Mouse (Mus musculus) heart, postnatal 14 days (tissue): ENCODE measurements around the gene Pja2. TPM values are rescaled to one million over a fixed set of nuclear protein-coding genes. Genes with fewer than 3 reads are reported as not detected.
"Not testable (repeated sequence)": the region's sequence is repeated elsewhere in the genome, so short reads cannot be mapped to it uniquely, and the experiment has no call there.

Experiments used
- DNase-seq, 2 experiments: peaks; one replicate each; pipeline ENCODE4 v3.0.0; 2021 to 2022
- intact Hi-C: fragments of 180-260 bp; cut with DNase I; formaldehyde crosslinking; loops from one replicate; pipeline ENCODE4 v1.15.1; 2025
- microRNA-seq, 2 experiments: library from miRNA; unstranded; fragments of <30 nt; microRNA quantifications; one replicate each; pipeline ENCODE4 v1.2.0; 2021 to 2022
- total RNA-seq, 2 experiments: library from RNA; stranded (reverse); gene quantifications; 2 replicates each; pipeline ENCODE4 v1.2.3; 2021

Pja2 gene
- total RNA-seq, 2 experiments from 2014 or later, result 110 to 118 TPM

- no peak for DNase-seq
- intact Hi-C loops, result loop anchor here (5.0 kb wide), 1 partner anchor 88 kb away; no protein-coding TSS in a partner anchor
These were observed 42.0 kb downstream of the Pja2 start for GRCm38 (mm10) chr17:64289684-64290083.

DNA sequence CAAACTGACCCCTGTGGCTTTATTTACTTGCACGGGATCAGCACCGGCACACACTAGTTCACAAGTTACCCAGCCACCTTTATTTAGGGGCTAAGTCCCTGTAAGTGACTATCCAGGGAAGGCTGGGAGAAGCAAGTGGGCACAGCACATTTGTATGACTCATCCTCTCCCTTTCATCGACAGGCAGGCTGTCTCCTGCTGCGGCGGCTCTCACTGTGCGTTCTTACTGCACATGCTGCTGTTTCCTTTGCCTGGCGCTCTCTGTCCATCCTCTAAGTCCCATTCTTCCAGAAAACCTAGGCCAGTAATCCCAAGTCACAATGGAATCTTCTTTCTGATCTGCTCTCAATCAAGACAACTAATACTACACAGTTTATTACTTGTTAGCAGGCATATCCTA is 43.7 kb downstream of the Pja2 start:
- no peak for DNase-seq
- intact Hi-C loops, result no loop called here

DNA sequence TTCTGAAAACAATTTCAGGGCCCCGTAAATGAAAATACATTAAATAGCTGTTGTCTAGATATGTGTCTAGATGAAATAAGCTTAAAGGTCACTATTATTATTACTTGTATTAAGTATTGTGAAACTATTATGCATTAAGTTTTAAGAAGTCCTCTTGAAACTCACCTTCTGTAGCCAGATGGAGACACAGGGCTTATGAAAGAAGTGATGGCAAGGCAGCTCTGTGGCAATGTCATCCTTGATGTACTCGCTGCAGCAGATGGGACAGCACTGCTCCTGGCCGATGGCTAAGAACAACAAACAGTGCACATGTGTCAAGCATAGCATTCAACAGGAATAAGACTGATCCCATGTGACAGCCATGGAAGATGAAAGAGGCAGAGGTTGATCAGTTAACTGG is 44.9 kb downstream of the Pja2 start:
- DNase-seq, result no peak
- intact Hi-C loops, result no loop called here

DNA sequence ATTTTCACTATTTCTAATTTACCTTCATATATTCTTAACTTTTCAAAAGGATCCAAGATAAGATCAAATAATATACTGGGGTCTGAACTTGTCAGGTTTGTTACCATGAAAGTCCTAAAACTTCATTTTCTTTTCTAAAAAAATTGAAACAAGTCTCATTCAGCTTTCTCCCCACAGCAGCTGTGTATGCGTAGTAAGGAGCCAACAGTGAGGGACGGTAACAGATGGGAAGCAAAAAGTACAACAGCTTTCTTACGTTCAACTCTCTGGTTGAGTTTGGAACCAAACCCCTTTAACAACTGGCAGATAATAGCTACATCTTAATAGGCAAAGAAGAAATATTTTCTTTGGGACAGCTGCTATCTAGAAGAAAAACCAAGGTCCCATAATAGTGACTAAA is 50.3 kb downstream of the Pja2 start:
- intact Hi-C loops, DNase-seq: not testable (repeated sequence)

DNA sequence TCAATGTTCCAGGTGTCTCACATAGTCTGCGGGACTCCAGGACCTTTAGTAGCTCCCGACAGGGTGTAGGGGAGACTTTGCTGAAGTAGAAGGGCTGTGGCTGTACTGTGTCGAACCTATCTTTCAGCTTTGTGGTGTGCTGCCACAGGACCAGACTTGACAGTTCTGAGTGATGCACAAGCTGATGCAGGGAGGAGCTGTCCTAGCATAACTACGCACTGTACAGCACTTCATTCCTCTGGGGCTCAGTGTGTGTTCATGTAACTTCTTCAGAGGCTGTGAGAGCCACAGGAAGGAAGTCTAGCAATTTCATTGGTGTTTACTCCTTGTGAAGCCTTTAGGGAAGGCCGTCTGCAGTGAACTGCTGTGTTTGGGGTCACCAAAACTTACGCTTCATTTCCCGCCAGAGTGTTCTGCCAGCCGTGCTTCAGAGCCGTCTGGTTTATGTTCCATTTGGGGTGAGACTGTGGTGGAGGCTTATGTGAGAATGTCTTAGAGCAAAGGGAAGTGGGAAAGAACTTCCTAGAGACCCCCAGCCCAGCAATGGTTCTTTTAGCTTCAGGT is 54.0 kb downstream of the Pja2 start:
- DNase-seq, result no peak
- intact Hi-C loops, result no loop called here

- intact Hi-C loops, result no loop called here
- no peak for DNase-seq
These were observed 55.0 kb downstream of the Pja2 start for GRCm38 (mm10) chr17:64276666-64277065.

DNA sequence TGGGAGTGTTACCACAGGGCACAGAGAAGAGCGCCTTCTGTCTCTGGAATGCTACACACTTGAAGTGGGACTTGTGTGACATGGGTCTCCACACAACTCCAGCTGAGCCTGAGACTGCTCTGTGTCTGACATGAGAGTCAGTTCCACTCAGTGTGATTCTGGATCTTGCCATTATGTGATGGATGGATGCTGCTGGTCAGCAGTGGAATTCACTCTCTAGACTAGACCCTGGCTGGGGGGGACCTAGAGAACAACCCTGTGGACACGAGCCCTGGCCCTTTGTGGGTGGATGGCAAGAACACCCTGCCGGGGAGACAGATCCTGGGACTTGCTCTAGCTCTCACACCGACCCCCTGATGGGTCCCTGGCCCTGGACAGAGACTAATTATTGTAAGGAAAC is 56.5 kb downstream of the Pja2 start:
- intact Hi-C loops, result no loop called here
- no peak for DNase-seq

DNA sequence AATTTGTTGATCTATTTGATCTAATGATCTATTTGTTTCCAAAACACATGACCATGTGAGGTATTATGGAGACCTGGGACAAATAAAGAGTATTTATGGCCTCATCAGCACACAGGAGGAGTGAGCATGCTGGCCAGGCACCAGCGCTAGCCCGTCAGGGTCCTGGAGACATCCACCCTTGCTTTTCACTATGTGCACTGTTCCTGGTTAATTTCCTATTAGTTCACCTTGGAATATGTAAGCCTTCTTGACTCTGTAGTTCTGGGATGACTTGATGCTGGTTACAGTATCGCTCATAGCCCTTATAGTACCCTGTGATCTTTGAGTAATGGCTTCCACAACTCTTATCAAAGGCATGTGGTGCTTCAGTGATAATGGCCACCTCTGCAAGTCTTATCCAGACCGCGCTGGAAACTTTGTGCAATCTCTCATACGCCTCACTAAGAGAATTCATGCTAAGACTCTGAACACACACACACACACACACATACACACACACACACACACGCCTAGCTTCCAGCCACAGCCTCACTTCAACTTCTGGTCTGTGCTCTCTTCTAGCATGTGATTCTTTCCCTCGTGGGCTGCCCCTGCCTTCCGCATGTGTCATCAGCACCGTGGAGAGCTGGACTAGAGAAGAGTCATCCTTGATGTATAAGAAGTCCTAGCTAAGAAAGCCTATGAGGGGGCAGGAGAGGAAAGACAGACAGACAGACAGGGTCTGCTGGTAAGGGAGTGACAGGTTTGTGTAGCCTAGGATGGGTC is 57.2 kb downstream of the Pja2 start:
- intact Hi-C loops, result no loop called here
- DNase-seq, result no peak

DNA sequence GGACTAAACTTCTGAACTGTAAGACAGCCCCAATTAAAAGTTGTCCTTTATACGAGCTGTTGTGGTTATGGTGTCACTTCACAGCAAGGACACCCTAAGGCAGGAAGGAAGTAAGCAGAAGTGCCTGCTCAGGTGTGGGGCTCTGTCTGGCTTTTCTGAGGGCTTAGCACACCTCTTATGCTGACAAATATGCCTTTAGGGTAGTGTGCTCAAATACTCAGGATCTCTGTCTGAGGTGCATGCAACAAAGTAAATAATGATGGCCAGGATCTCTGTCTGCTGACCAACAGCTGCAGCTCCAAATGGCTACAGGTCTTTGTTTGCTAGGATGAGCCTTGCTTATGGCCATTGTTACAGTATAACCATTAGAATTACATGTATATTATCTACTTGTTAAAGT is 71.1 kb downstream of the Pja2 start:
- intact Hi-C loops, result no loop called here
- DNase-seq, result no peak

DNA sequence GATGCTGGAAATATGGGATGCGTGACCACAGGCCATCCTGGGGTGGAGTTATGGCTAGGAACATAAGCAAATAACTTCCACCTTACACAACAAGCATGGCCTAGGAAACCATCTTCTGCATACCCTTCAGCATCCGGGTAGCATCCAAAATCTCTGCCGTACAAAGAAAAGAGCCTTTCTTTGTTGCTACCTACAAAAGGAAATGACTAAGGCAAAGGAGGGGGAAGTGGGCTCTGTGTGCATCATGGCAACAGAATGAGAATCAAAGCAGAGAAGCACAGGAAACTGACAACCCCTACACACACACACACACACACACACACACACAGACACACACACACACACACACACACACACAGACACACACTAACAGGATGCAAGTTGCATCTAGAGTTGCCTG is 83.5 kb downstream of the Pja2 start:
- intact Hi-C loops, result no loop called here
- DNase-seq, result no peak

DNA sequence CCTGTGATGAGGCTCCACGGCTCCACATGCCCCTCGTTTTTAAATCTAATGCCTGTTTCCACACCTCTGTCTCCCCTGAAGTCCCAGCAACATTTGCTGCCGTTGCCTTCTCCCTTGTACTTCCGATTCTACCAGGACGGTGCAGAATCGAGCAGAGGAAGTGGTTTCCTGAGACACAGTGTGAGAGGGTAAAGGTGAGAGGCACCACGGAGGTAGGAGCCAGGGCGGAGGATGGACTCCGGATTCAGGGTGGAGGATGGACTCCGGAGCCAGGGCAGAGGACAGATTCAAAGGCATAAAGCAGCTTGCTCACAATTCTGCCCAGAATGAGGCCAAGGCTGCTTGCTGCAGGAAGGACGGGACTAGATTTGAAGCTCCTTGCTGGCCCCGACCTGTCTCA is 88.8 kb downstream of the Pja2 start:
- intact Hi-C loops, result no loop called here
- no peak for DNase-seq

DNA sequence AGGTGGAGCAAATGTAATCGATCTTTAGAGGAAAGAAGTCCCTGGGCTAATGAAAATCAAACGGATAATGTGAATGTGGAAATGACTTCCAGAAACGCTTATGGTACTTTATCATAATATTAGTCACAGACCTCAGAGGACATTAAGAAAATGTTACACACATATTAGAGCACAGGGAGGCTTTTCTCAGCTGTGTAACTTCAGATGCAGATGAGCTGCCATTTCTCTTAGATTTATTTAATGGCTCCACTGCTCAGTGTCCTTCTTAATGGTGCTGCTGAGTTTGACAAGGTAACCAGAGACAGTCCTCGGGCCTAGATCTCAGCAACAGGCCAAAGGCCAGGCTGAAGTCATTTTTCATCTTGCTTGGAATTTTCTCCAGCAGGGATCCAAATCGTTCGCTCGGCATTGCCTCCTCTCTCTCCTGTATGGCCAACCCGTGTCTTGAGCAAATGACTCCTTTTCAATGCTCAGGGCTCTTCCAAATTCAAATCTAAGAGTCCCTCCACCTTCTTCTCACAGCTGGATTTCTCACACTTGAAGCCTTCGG is 89.3 kb downstream of the Pja2 start:
- no peak for DNase-seq
- intact Hi-C loops, result no loop called here

DNA sequence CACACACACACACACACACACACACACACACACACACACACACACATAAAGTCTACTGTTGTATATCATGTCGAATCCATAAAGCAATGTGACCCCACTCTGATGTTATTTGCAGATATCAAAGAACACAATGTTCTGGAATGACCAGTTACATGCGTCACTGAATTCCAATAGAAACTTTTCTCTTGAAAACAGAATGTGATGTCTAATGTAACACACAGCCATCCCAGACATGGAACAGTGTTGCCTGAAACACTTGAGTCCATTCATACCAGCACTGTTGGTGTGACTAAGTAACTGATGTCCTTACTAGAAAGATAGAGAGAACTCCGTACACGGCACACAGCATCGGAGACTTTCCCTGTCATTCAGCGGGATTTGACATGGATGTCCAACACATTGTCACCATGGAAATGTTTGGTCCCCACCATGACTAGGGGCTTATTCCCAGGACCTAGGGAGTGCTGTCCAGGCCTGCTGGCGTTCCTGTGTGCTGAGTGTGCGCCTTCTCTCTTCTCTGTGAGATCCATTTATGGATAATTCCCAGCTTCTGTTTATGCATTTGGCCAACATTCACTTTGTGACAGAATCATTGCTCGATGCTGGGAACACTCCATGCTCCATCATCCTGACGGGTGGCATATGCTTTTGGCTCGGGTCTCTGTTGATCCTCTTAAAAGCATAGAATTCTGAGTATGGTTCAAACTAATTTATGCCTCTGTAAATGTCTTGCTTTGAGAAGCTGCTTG is 90.0 kb downstream of the Pja2 start:
- no peak for DNase-seq
- intact Hi-C loops, result no loop called here

DNA sequence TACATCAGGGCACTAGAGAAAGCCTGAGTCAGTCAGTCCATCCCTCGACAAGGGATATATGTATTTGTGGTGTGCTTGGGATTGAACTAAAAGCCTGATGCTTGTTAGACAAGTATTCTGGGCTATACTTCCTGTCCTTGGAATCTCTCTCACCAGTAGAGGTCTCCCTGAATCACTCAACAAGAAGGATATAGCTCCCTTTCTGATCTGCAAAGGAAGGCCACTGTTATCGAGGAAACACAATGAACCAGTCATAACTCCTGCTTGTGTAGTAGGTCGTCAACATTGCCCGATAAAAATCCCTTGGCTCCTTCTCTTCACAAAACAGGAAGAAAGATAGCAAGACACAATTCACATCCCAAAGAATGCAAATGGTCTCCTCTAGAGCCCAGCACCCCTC is 99.6 kb downstream of the Pja2 start:
- intact Hi-C loops, result loop anchor here (5.0 kb wide), 1 partner anchor 145 kb away; no protein-coding TSS in a partner anchor
- DNase-seq, result no peak

GRCm38 (mm10) chr17:64231637-64232036 is 100.1 kb downstream of the Pja2 start:
- intact Hi-C loops, result loop anchor here (5.0 kb wide), 1 partner anchor 146 kb away; no protein-coding TSS in a partner anchor
- DNase-seq, result not testable (repeated sequence)

DNA sequence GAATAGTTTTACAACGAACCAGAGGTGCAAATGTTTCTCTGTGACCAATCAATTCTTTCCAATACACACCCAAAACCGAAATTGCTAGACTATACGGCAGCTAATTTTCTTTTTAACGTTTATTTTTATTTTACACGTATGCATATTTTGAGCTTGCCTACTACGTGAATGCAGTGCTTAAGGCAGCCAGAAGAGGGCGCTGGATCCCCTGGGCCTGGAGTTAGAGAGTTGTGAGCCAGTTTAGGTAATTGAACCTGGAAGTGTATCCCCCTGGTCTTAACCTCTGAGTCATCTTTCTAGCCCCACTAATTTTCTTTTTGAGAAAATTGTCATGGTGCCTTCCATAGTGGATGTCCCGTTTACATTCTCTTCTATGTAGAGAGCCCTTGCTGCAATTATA is 100.5 kb downstream of the Pja2 start:
- no peak for DNase-seq
- intact Hi-C loops, result loop anchor here (5.0 kb wide), 1 partner anchor 146 kb away; no protein-coding TSS in a partner anchor

Small RNA genes within 50 kb of the gene (microRNA-seq; reads per million reads assigned to microRNA genes)
- gene Gm24194, result 0 reads per million in 2 experiments
